Mouse (Mus musculus) cerebellum, adult 2 months (tissue): Measurements from ENCODE around the gene Acsbg1. TPM values are rescaled to one million over a fixed set of nuclear protein-coding genes. Genes with fewer than 3 reads are reported as not detected.

Source experiments
- DNase-seq, 2 experiments: peaks; one replicate each; pipeline ENCODE4 v3.0.0; 2021
- H3K27ac ChIP-seq: fragments of 200-500 bp; 2 replicates; pipeline ENCODE4 v1.5.1; 2012; ENCODE audit warnings: low read length, control low read depth, inconsistent platforms; ENCODE audit not compliant: insufficient read depth
- H3K27me3 ChIP-seq: fragments of 200-500 bp; 2 replicates; pipeline ENCODE4 v1.6.1; 2012; ENCODE audit warnings: inconsistent platforms, mild to moderate bottlenecking, low read length, moderate library complexity; ENCODE audit not compliant: control insufficient read depth, insufficient read depth
- H3K4me1 ChIP-seq: fragments of 200-500 bp; 2 replicates; pipeline ENCODE4 v1.6.1; 2011; ENCODE audit warnings: low read length; ENCODE audit not compliant: control insufficient read depth, insufficient read depth
- H3K4me3 ChIP-seq: fragments of 200-500 bp; replicated peaks from 2 replicates; pipeline ENCODE3; 2011; ENCODE audit warnings: mild to moderate bottlenecking, low read depth, low read length, control low read depth; ENCODE audit not compliant: insufficient read depth
- CTCF ChIP-seq: fragments of 200-500 bp; IDR thresholded peaks from 2 replicates; pipeline ENCODE4 v1.5.1; 2011; ENCODE audit warnings: low read depth, mild to moderate bottlenecking, control low read depth, low read length, moderate library complexity, borderline replicate concordance; ENCODE audit not compliant: insufficient read depth
- POLR2A ChIP-seq: fragments of 200-500 bp; IDR thresholded peaks from 2 replicates; pipeline ENCODE4 v1.6.1; 2011; ENCODE audit warnings: low read length, control low read depth, borderline replicate concordance; ENCODE audit not compliant: insufficient read depth
- WGBS: fragments of 180-500 bp; shearing (Covaris S2); methylation state at CpG from one replicate; pipeline ENCODE4 v1.1.7; 2018; 5-methylcytosine and 5-hydroxymethylcytosine counted together
- polyA plus RNA-seq: library from polyadenylated mRNA; depleted of rRNA; stranded (reverse); fragments of >200 nt; gene quantifications from 2 replicates; pipeline ENCODE4 v1.2.3, GENCODE M21; 2012

Acsbg1 gene
- polyA plus RNA-seq, 1 experiment, result 270 TPM

DNA sequence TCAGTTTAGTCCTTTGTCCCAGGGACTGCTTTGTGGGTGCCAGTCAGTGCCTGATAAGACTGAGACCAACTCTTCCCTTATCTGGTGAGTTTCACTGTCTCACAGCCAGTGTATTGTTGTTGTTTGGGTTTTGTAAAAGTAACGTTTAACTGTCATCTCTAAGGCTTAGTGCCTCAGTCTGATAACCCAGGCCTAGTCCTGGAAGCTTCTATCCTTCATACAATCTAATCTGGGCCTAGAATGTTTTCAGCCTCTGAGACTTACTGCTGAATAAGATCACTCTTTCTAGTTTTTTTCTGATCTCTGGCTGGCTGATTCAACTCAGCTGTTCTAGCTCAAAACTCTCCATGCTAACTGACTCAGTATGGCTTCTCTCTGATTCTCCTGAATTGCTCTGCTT is 78.0 kb downstream of the Acsbg1 start:
- Histone ChIP-seq H3K27me3 (no peaks in the 10 kb centered on the region), H3K27ac (no peak overlapping the region), H3K4me3 (no peak overlapping the region), H3K4me1 (peaks cover 10% of the 10 kb centered on the region)
- TF ChIP-seq CTCF (no peak), POLR2A (no peak)
- DNase-seq, result no peak
- WGBS, result 57% methylated on average over 1 of the region's 1 CpGs

DNA sequence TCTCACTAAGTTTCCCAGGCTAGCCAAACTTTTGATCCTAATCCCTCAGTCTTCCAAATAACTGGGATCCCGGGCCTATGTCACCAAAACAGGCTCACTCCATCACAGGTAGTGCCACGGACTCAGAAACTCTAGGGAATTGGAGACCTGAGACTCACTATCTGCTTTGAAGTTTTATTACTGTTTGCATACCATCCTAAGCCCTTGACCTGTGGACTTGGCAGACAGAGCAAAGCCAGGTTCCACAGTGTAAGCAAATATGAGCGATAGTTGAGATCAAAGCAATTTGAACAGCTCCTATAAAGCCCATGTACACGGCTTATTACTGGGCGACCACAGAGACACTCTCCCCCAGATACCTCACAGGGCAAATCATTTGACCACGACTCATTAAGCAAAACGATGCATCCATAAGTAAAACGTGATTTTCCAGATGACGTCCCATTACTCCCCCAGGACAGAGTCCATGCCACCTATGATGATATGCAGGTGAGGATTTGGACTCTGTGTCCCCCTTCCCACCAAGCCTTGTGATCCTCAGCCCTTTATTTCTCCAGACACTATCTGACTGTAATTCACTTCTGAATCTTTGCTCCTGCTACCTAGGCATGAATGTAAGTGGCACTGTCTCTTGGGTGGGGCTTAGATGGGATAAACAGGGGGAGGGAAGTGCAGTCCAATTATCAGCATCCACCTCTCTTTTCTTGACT is 90.4 kb downstream of the Acsbg1 start:
- WGBS, result 83% methylated on average over 9 of the region's 9 CpGs
- Histone ChIP-seq H3K27ac (no peak overlapping the region), H3K27me3 (no peaks in the 10 kb centered on the region), H3K4me3 (no peak overlapping the region), H3K4me1 (no peaks in the 10 kb centered on the region)
- no peak for TF ChIP-seq POLR2A
- TF ChIP-seq CTCF, result no peak
- no peak for DNase-seq

DNA sequence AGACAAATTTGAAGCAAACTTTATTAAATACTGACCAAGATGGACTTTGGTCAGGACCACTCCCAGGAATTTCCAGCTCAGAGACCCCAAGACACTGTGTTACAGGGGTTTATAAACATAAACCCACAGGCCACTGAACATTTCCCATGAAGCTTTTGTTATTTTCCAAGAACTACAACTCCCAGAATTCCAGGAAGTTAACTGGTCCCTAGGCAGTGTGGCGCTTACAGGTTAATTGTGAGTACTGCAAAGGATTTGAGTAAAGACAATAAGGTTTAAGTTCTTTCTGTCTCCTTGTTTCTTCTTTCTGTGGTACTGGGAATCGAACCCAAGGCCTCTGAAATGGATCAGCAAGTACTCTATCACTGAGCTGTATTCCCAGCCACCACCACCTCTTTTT is 92.9 kb downstream of the Acsbg1 start:
- DNase-seq, result no peak
- no peaks in the 10 kb centered on the region for H3K4me1 ChIP-seq
- TF ChIP-seq POLR2A (no peak), CTCF (no peak)
- no peak overlapping the region for H3K27ac ChIP-seq
- H3K27me3 ChIP-seq, result no peaks in the 10 kb centered on the region
- 46% methylated on average over 2 of the region's 2 CpGs for WGBS
- H3K4me3 ChIP-seq, result no peak overlapping the region

DNA sequence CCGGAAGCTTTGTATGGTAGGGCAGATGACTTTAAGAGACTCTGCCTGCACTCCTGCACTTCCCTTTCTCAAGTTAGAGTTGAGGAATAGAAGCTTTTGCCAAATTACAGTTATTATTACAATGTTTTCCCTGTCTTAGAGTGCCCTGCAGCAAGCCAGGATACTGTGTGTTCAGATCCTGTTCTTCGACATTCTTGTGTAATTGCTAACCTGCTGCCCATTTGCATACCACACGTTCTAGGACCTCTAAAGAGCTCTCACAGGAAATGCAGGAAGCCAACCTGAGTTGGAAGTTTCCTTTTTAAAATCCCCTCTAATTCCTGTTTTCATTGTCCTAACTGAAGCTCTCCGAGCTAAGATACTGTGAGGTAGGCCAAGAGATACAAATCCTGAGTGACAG is 94.7 kb downstream of the Acsbg1 start:
- TF ChIP-seq CTCF, result no peak
- TF ChIP-seq POLR2A, result no peak
- WGBS, result 77% methylated on average over 4 of the region's 4 CpGs
- no peaks in the 10 kb centered on the region for H3K27me3 ChIP-seq
- no peaks in the 10 kb centered on the region for H3K4me1 ChIP-seq
- H3K27ac ChIP-seq, result no peak overlapping the region
- no peak overlapping the region for H3K4me3 ChIP-seq
- no peak for DNase-seq

DNA sequence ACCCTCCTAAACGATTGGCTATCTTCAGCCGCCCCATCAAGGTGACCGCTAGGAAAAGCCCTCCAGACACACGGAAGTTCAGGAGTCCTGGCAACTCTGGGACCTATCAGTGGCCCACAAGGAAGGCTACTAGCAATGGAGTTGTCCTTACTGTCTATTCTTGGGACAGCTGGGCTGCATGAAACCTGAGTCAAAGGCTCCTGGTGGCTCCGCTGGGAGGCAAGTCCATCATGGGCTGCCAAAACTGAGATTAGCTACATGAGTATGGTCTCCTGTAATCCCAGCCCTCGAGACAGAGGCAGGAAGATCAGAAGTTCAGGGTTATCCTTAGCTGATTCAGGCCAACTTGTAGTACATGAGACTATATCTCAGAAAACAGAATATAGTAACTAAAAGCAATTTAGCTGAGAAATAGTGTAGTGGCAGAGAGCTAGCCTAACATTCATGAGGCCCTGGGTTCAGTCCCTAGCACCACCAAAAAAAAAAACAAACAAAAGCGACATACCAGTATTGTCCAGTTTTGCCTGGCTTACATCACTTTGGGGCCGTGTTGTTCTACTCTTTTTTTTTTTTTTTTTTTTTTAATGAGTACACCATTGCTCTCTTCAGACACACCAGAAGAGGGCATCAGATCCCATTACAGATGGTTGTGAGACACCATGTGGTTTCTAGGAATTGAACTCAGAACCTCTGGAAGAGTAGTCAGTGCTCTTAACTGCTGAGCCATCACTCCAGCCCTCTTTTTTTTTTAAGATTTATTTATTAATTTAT is 100.7 kb downstream of the Acsbg1 start:
- Histone ChIP-seq H3K4me1 (no peaks in the 10 kb centered on the region), H3K27ac (no peak overlapping the region), H3K27me3 (no peaks in the 10 kb centered on the region), H3K4me3 (no peak overlapping the region)
- whole genome bisulfite sequencing, result 87% methylated on average over 8 of the region's 8 CpGs
- TF ChIP-seq POLR2A (no peak), CTCF (no peak)
- DNase-seq, result no peak

DNA sequence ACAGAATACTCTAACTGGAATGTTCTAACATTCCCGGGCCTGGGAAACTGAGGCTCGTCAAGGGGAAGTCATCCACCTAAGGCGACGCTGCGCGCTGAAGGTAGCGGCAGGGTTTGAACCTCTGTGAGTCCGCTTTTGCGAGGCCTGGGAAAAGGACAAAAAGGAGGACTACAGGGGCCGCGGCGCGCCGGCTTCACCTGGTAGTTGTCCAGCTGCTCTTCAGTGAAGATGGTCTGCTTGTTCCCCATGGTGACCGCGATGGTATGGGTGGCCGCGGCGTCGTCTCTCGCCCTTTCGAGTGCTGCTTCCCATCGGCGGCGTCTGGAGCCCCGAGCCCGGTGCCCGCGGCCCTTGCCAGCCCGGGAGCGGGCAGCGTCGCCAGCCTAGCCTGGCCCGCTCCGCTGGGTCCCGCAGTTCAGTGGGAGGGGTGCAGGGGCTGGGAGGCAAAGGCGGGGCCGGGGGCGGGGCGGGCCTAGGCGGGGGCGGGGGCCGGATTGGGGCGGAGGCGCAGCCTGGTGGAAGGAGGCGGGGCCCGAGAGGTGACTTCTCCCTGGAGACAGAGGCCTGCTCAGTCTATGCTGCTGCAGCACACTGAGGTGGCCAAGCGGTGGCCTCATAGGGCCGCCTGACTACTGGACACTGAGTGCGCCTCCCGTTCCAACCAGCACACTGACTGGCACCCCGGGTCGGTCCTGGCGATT is 101.7 kb downstream of the Acsbg1 start, which contains the start of gene Cib2:
Cib2 (minus strand) TSS at position 448 of the 701 bp plus-strand sequence.
- no peaks in the 10 kb centered on the region for H3K4me1 ChIP-seq
- peak within 1 kb of the TSS; percentile 52 for H3K4me3 ChIP-seq
- TF ChIP-seq CTCF, result no peak; the same call in 1 of the 2 replicates
- peak; percentile 41; the same call in 1 of the 2 replicates for TF ChIP-seq POLR2A
- H3K27me3 ChIP-seq, result no peaks in the 10 kb centered on the region
- peak; percentile 83 to 87 for DNase-seq
- WGBS, result 2% methylated on average over 52 of the region's 54 CpGs
- no peak within 1 kb of the TSS for H3K27ac ChIP-seq

DNA sequence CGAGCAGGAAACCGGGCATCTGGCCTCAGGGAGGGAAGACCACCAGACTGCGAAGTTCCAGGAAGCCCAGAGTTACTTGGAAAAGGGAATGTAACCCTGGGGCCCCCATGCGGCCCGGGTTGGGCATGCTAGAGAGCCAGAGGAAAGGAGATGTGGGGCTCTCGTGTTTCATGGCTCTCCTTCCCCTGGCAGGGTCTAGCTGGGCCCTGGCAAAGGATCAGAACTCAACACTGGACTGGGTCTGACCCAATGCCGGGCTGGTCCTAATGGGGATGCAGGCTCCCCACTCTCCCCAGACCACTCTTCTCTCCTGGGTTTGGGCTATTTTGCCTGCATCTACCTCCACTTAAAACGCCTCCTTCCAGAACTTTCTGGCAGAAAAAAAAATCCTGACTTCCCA is 102.9 kb downstream of the Acsbg1 start:
- WGBS, result 69% methylated on average over 8 of the region's 8 CpGs
- no peaks in the 10 kb centered on the region for H3K27me3 ChIP-seq

More for the DNA sequence above, 102.9 kb downstream of the Acsbg1 start:
- TF ChIP-seq POLR2A, result no peak
- no peak for TF ChIP-seq CTCF
- H3K27ac ChIP-seq, result no peak overlapping the region
- no peaks in the 10 kb centered on the region for H3K4me1 ChIP-seq
- no peak for DNase-seq
- H3K4me3 ChIP-seq, result no peak overlapping the region
